Mouse (Mus musculus) layer of hippocampus, postnatal 14 days (tissue): ENCODE measurements at regions not wholly inside any gene's neighbourhood (a gene's known extent, or its start where the extent isn't known, plus 50 kb on each side); places are given as distances from the start of the nearest gene placed in this dataset.
A peak's percentile ranks its signal among the peaks of the same experiment; 100 is the strongest.
"Not testable (repeated sequence)": the region's sequence is repeated elsewhere in the genome, so short reads cannot be mapped to it uniquely, and the experiment has no call there.

ENCODE experiments used
- DNase-seq, 2 experiments: peaks; one replicate each; pipeline ENCODE4 v3.0.0; 2021 to 2022; ENCODE audit warnings: low spot score in 2 of 2, mixed read lengths in 1 of 2

GRCm38 (mm10) chrX:103129347-103129746 lies 57.1 kb downstream of the Nap1l2 start:
- not testable (repeated sequence) for DNase-seq

- peak; percentile 1 to 35 for DNase-seq
Observed at GRCm38 (mm10) chrX:103109181-103109580, 77.3 kb downstream of the Nap1l2 start.

GRCm38 (mm10) chrX:103067730-103068621 lies 118.5 kb downstream of the Nap1l2 start:
- peak in 1 of 2 experiments; percentile 9 for DNase-seq

- DNase-seq = not testable (repeated sequence)
Observed at GRCm38 (mm10) chrX:103067107-103067506, 119.3 kb downstream of the Nap1l2 start.

- DNase-seq = peak in 1 of 2 experiments; percentile 4
Observed at GRCm38 (mm10) chrX:103026256-103027028, 98.3 kb downstream of the 1700018G05Rik start.

- not testable (repeated sequence) for DNase-seq
Observed at GRCm38 (mm10) chrX:103025495-103025894, 97.3 kb downstream of the 1700018G05Rik start.

- not testable (repeated sequence) for DNase-seq
Observed at GRCm38 (mm10) chrX:103013425-103014057, 85.4 kb downstream of the 1700018G05Rik start.

GRCm38 (mm10) chrX:103012298-103013243 lies 84.4 kb downstream of the 1700018G05Rik start:
- DNase-seq = not testable (repeated sequence)

GRCm38 (mm10) chrX:102993956-102994355 lies 65.8 kb downstream of the 1700018G05Rik start:
- not testable (repeated sequence) for DNase-seq
